Mouse (Mus musculus) kidney, adult 2 months (tissue): ENCODE data around the gene Amz1. TPM values are rescaled to one million over a fixed set of nuclear protein-coding genes. Genes with fewer than 3 reads are reported as not detected.

Experiments
- DNase-seq: peaks from one replicate; pipeline ENCODE4 v3.0.0; 2021
- H3K27ac ChIP-seq: fragments of 200-500 bp; 2 replicates; pipeline ENCODE4 v1.5.1; 2012; ENCODE audit warnings: low read depth, low read length, control low read depth, inconsistent platforms; ENCODE audit not compliant: insufficient read depth
- H3K27me3 ChIP-seq: fragments of 200-500 bp; replicated peaks from 2 replicates; pipeline ENCODE4 v1.6.1; 2012; ENCODE audit warnings: mild to moderate bottlenecking, moderate library complexity, low read length, inconsistent platforms; ENCODE audit not compliant: control insufficient read depth, insufficient read depth
- H3K36me3 ChIP-seq: fragments of 200-500 bp; 2 replicates; pipeline ENCODE4 v1.6.1; 2012; ENCODE audit warnings: mild to moderate bottlenecking, moderate library complexity, low read length, inconsistent platforms; ENCODE audit not compliant: control insufficient read depth, insufficient read depth
- H3K4me1 ChIP-seq: fragments of 200-500 bp; 2 replicates; pipeline ENCODE4 v1.6.1; 2011; ENCODE audit warnings: low read length; ENCODE audit not compliant: control insufficient read depth, insufficient read depth
- H3K4me3 ChIP-seq: fragments of 200-500 bp; 2 replicates; pipeline ENCODE4 v1.5.1; 2011; ENCODE audit warnings: mild to moderate bottlenecking, low read depth, low read length, control low read depth; ENCODE audit not compliant: insufficient read depth
- CTCF ChIP-seq: fragments of 200-500 bp; conservative IDR thresholded peaks from 2 replicates; pipeline ENCODE4 v1.5.1; 2011; ENCODE audit warnings: low read depth, mild to moderate bottlenecking, control low read depth, low read length, moderate library complexity, mixed read lengths; ENCODE audit not compliant: insufficient read depth, insufficient read length
- POLR2A ChIP-seq: fragments of 200-500 bp; IDR thresholded peaks from one replicate; pipeline ENCODE4 v1.6.1; 2011; ENCODE audit warnings: low read depth, low read length, control low read depth
- WGBS: fragments of 180-500 bp; shearing (Covaris S2); methylation state at CpG from one replicate; pipeline ENCODE4 v1.1.7; 2018; 5-methylcytosine and 5-hydroxymethylcytosine counted together
- polyA plus RNA-seq: library from polyadenylated mRNA; depleted of rRNA; stranded (reverse); fragments of >200 nt; gene quantifications from 2 replicates; pipeline ENCODE4 v1.2.3, GENCODE M21; 2012

The Amz1 gene
- polyA plus RNA-seq, 1 experiment: 3.9 TPM

GRCm38 (mm10) chr5:140722121-140722520, 1.8 kb upstream of the Amz1 start:
- no peaks in the 10 kb centered on the region for H3K4me1 ChIP-seq
- no peak overlapping the region for H3K4me3 ChIP-seq
- H3K36me3 ChIP-seq: peaks cover 3% of the 10 kb centered on the region
- H3K27ac ChIP-seq: no peak overlapping the region
- 77% methylated on average over 3 of the region's 3 CpGs for WGBS
- DNase-seq: no peak
- no peaks in the 10 kb centered on the region for H3K27me3 ChIP-seq
- TF ChIP-seq CTCF (no peak), POLR2A (no peak)

- WGBS: 90% methylated on average over 7 of the region's 7 CpGs
- no peak overlapping the region for H3K4me3 ChIP-seq
- TF ChIP-seq CTCF (no peak), POLR2A (no peak)
- no peak for DNase-seq
- no peaks in the 10 kb centered on the region for H3K36me3 ChIP-seq
- H3K27me3 ChIP-seq: no peaks in the 10 kb centered on the region
- no peaks in the 10 kb centered on the region for H3K4me1 ChIP-seq
- H3K27ac ChIP-seq: no peak overlapping the region
Observed at GRCm38 (mm10) chr5:140726062-140726839, 2.3 kb downstream of the Amz1 start.

GRCm38 (mm10) chr5:140726946-140727740, 3.2 kb downstream of the Amz1 start:
- no peak for DNase-seq
- Histone ChIP-seq H3K27ac (no peak overlapping the region), H3K4me3 (no peak overlapping the region), H3K4me1 (no peaks in the 10 kb centered on the region), H3K27me3 (no peaks in the 10 kb centered on the region), H3K36me3 (no peaks in the 10 kb centered on the region)
- WGBS: 85% methylated on average over 17 of the region's 17 CpGs
- TF ChIP-seq CTCF (no peak), POLR2A (no peak)

GRCm38 (mm10) chr5:140731040-140731797, 7.3 kb downstream of the Amz1 start:
- Histone ChIP-seq H3K4me1 (no peaks in the 10 kb centered on the region), H3K36me3 (no peaks in the 10 kb centered on the region), H3K4me3 (no peak overlapping the region), H3K27me3 (no peaks in the 10 kb centered on the region), H3K27ac (no peak overlapping the region)
- DNase-seq: no peak
- TF ChIP-seq CTCF (no peak), POLR2A (no peak)
- WGBS: 87% methylated on average over 11 of the region's 11 CpGs

GRCm38 (mm10) chr5:140732195-140732594, 8.3 kb downstream of the Amz1 start:
- WGBS: 74% methylated on average over 4 of the region's 4 CpGs
- Histone ChIP-seq H3K27me3 (no peaks in the 10 kb centered on the region), H3K4me3 (no peak overlapping the region), H3K4me1 (no peaks in the 10 kb centered on the region), H3K27ac (no peak overlapping the region), H3K36me3 (no peaks in the 10 kb centered on the region)
- DNase-seq: no peak
- TF ChIP-seq CTCF (peak; percentile 30), POLR2A (no peak)

GRCm38 (mm10) chr5:140733336-140733735, 9.4 kb downstream of the Amz1 start:
- no peak for DNase-seq
- Histone ChIP-seq H3K36me3 (no peaks in the 10 kb centered on the region), H3K27me3 (no peaks in the 10 kb centered on the region), H3K4me1 (no peaks in the 10 kb centered on the region), H3K4me3 (no peak overlapping the region), H3K27ac (no peak overlapping the region)
- 53% methylated on average over 3 of the region's 3 CpGs for WGBS
- TF ChIP-seq CTCF (no peak), POLR2A (no peak)

- Histone ChIP-seq H3K4me1 (no peaks in the 10 kb centered on the region), H3K27me3 (no peaks in the 10 kb centered on the region), H3K36me3 (no peaks in the 10 kb centered on the region), H3K4me3 (peak overlapping the region; percentile 21; the same call in 1 of the 2 replicates), H3K27ac (no peak overlapping the region)
- WGBS: 1% methylated on average over 22 of the region's 22 CpGs
- peak; percentile 24 for DNase-seq
- no peak for TF ChIP-seq POLR2A
- TF ChIP-seq CTCF: no peak
Observed at GRCm38 (mm10) chr5:140735297-140735696, 11.4 kb downstream of the Amz1 start.
